8 mouse cellular contexts compared by ENCODE assay signal in genomic region chr13:119461900-119462595, GRCm38 (mm10). TPM values are rescaled to one million over a fixed set of nuclear protein-coding genes. Genes with fewer than 3 reads are reported as not detected.
A peak's percentile ranks its signal among the peaks of the same experiment; 100 is the strongest.
DNase-seq lines count a peak whose midpoint lies in the region; ATAC-seq and TF ChIP-seq lines count a peak whose summit lies in the region.

No protein-coding gene starts in this region.

- peak overlapping the region; percentile 87 for H3K9ac ChIP-seq in heart, embryonic 12.5 days
- peak overlapping the region; percentile 68 for H3K9ac ChIP-seq in embryonic facial prominence, embryonic 15.5 days
- H3K9ac ChIP-seq in intestine, postnatal 0 days (ENCODE audit: low read depth, low read length), result peak overlapping the region; percentile 72
- H3K9ac ChIP-seq in neural tube, embryonic 12.5 days, result peak overlapping the region; percentile 73

- no peak for DNase-seq in heart, adult 8-10 months (ENCODE audit: low spot score)
- DNase-seq in G1E (ENCODE audit: low spot score), result peak; percentile 25
- DNase-seq in c-Kit-positive CD71-positive TER-119-positive erythroid progenitor cells, embryonic 14.5 days (ENCODE audit: low spot score), result no peak
- DNase-seq in testis, postnatal 14 days (ENCODE audit: low spot score), result no peak

- peak overlapping the region; percentile 65 for H3K27ac ChIP-seq in heart, embryonic 12.5 days (ENCODE audit: poor library complexity, severe bottlenecking)
- H3K27ac ChIP-seq in embryonic facial prominence, embryonic 15.5 days (replicated peaks), result peak overlapping the region; percentile 86
- peak overlapping the region; percentile 78 for H3K27ac ChIP-seq in intestine, postnatal 0 days (ENCODE audit: low read depth, low read length)
- peak overlapping the region; percentile 53; the same call in 1 of the 2 replicates for H3K27ac ChIP-seq in neural tube, embryonic 12.5 days

- H3K36me3 ChIP-seq in heart, embryonic 12.5 days, result peaks cover 24% of the 10 kb centered on the region
- peaks cover 42% of the 10 kb centered on the region for H3K36me3 ChIP-seq in G1E (replicated peaks)
- H3K36me3 ChIP-seq in embryonic facial prominence, embryonic 15.5 days, result peaks cover 25% of the 10 kb centered on the region
- peaks cover 21% of the 10 kb centered on the region for H3K36me3 ChIP-seq in intestine, postnatal 0 days (ENCODE audit: control insufficient read depth, insufficient read depth)
- H3K36me3 ChIP-seq in neural tube, embryonic 12.5 days, result peaks cover 21% of the 10 kb centered on the region

- no peaks in the 10 kb centered on the region for H3K27me3 ChIP-seq in heart, embryonic 12.5 days (replicated peaks)
- no peaks in the 10 kb centered on the region for H3K27me3 ChIP-seq in G1E (ENCODE audit: insufficient read depth, low read length)
- no peaks in the 10 kb centered on the region for H3K27me3 ChIP-seq in embryonic facial prominence, embryonic 15.5 days
- no peaks in the 10 kb centered on the region for H3K27me3 ChIP-seq in intestine, postnatal 0 days (replicated peaks; ENCODE audit: control insufficient read depth, insufficient read depth, low read length)
- H3K27me3 ChIP-seq in neural tube, embryonic 12.5 days (replicated peaks), result no peaks in the 10 kb centered on the region

- H3K4me3 ChIP-seq in heart, embryonic 12.5 days, result peak overlapping the region; percentile 77
- peak overlapping the region; percentile 74 for H3K4me3 ChIP-seq in G1E (ENCODE audit: low read depth, low read length)
- H3K4me3 ChIP-seq in embryonic facial prominence, embryonic 15.5 days (replicated peaks), result peak overlapping the region; percentile 74
- H3K4me3 ChIP-seq in intestine, postnatal 0 days (ENCODE audit: low read depth, low read length), result peak overlapping the region; percentile 75
- H3K4me3 ChIP-seq in neural tube, embryonic 12.5 days, result peak overlapping the region; percentile 73

- peaks cover 6% of the 10 kb centered on the region for H3K4me1 ChIP-seq in heart, embryonic 12.5 days (replicated peaks)
- H3K4me1 ChIP-seq in G1E (ENCODE audit: insufficient read depth, low read depth, low read length), result peaks cover 20% of the 10 kb centered on the region
- H3K4me1 ChIP-seq in embryonic facial prominence, embryonic 15.5 days, result peaks cover 10% of the 10 kb centered on the region
- no peaks in the 10 kb centered on the region for H3K4me1 ChIP-seq in intestine, postnatal 0 days (replicated peaks; ENCODE audit: control insufficient read depth, insufficient read depth, low read length)
- H3K4me1 ChIP-seq in neural tube, embryonic 12.5 days, result peaks cover 11% of the 10 kb centered on the region

- no peaks in the 10 kb centered on the region for H3K9me3 ChIP-seq in heart, embryonic 12.5 days (replicated peaks)
- no peaks in the 10 kb centered on the region for H3K9me3 ChIP-seq in G1E (replicated peaks)
- H3K9me3 ChIP-seq in embryonic facial prominence, embryonic 15.5 days (replicated peaks), result no peaks in the 10 kb centered on the region
- no peaks in the 10 kb centered on the region for H3K9me3 ChIP-seq in intestine, postnatal 0 days (ENCODE audit: control insufficient read depth)
- H3K9me3 ChIP-seq in neural tube, embryonic 12.5 days, result no peaks in the 10 kb centered on the region

- 9% methylated on average over 10 of the region's 10 CpGs for WGBS in heart, embryonic 12.5 days
- WGBS in embryonic facial prominence, embryonic 15.5 days, result 11% methylated on average over 10 of the region's 10 CpGs
- WGBS in intestine, postnatal 0 days, result 3% methylated on average over 10 of the region's 10 CpGs
- WGBS in neural tube, embryonic 12.5 days, result 11% methylated on average over 10 of the region's 10 CpGs

- TF ChIP-seq CTCF in G1E (IDR thresholded peaks at IDR 0.05; ENCODE audit: low read depth, low read length), result no peak
- TF ChIP-seq CTCF in intestine, postnatal 0 days (IDR thresholded peaks at IDR 0.05; ENCODE audit: low read depth), result no peak

- peak overlapping the region; percentile 77 for H3K4me2 ChIP-seq in heart, embryonic 12.5 days
- H3K4me2 ChIP-seq in embryonic facial prominence, embryonic 15.5 days (replicated peaks), result peak overlapping the region; percentile 65
- H3K4me2 ChIP-seq in intestine, postnatal 0 days (replicated peaks; ENCODE audit: low read depth), result peak overlapping the region; percentile 68
- H3K4me2 ChIP-seq in neural tube, embryonic 12.5 days (replicated peaks), result peak overlapping the region; percentile 79

- peak; percentile 37 for ATAC-seq in heart, embryonic 12.5 days (ENCODE audit: insufficient number of reproducible peaks, low FRiP score)
- ATAC-seq in G1E (ENCODE audit: extremely low read depth, insufficient number of reproducible peaks, low FRiP score, poor library complexity, severe bottlenecking), result peak; percentile 54
- peak; percentile 65 for ATAC-seq in embryonic facial prominence, embryonic 15.5 days (ENCODE audit: insufficient number of reproducible peaks, low FRiP score, low TSS enrichment, low read depth)
- ATAC-seq in intestine, postnatal 0 days, result peak; percentile 62
- ATAC-seq in neural tube, embryonic 12.5 days (ENCODE audit: low FRiP score, low read depth), result peak; percentile 59

RNA-seq across cellular contexts. Expression of gene 4833420G17Rik, which starts 0.5 kb away (rescaled TPM):
- 44.1 and 46.7 TPM in 2 replicates for polyA plus RNA-seq in heart, embryonic 12.5 days (2016; fragmentation: Nextera tagmentation; extraction: Ambion mirVana)
- 1 to 10 TPM; 5.2 to 7.9 (median 7.4) TPM for total RNA-seq in heart, adult 8-10 months (2022)
- total RNA-seq in G1E (2014; fragmentation: Nextera tagmentation), result 51.3 and 58.5 TPM in 2 replicates
- total RNA-seq in G1E (2017), result 37.1 and 45.0 TPM in 2 replicates
- 3.2 and 4.2 TPM in 2 replicates for polyA plus RNA-seq in G1E (2012)
- polyA plus RNA-seq in embryonic facial prominence, embryonic 15.5 days (2015; fragmentation: Nextera tagmentation; extraction: Ambion mirVana), result 64.1 and 70.5 TPM in 2 replicates
- polyA plus RNA-seq in intestine, postnatal 0 days (2015; fragmentation: Nextera tagmentation; extraction: Ambion mirVana), result 24.3 and 27.2 TPM in 2 replicates
- 102 and 108 TPM in 2 replicates for polyA plus RNA-seq in neural tube, embryonic 12.5 days (2016; fragmentation: Nextera tagmentation; extraction: Ambion mirVana)

RNA-seq across cellular contexts. Expression of gene Tmem267, which starts 25.8 kb away (rescaled TPM):
- 0.95 and 1.7 TPM in 2 replicates for polyA plus RNA-seq in heart, embryonic 12.5 days (2016; fragmentation: Nextera tagmentation; extraction: Ambion mirVana)
- 10 to 100 TPM in 3 of 4 experiments, 1 to 10 TPM in 1; 8.3 to 16.7 (median 14.7) TPM for total RNA-seq in heart, adult 8-10 months (2022)
- total RNA-seq in G1E (2014; fragmentation: Nextera tagmentation), result 7.1 and 14.3 TPM in 2 replicates
- total RNA-seq in G1E (2017), result 1.6 and 2.3 TPM in 2 replicates
- not detected in 2 replicates for polyA plus RNA-seq in G1E (2012)
- 1.5 and 2.3 TPM in 2 replicates for polyA plus RNA-seq in embryonic facial prominence, embryonic 15.5 days (2015; fragmentation: Nextera tagmentation; extraction: Ambion mirVana)
- 1.7 and 1.9 TPM in 2 replicates for polyA plus RNA-seq in intestine, postnatal 0 days (2015; fragmentation: Nextera tagmentation; extraction: Ambion mirVana)
- polyA plus RNA-seq in neural tube, embryonic 12.5 days (2016; fragmentation: Nextera tagmentation; extraction: Ambion mirVana), result 1.9 and 2.7 TPM in 2 replicates

RNA-seq across cellular contexts. Expression of gene 3110070M22Rik, which starts 26.1 kb away (rescaled TPM):
- 0.65 and 1.0 TPM in 2 replicates for polyA plus RNA-seq in heart, embryonic 12.5 days (2016; fragmentation: Nextera tagmentation; extraction: Ambion mirVana)
- 1 to 10 TPM in 3 of 4 experiments, under 1 TPM in 1; 0.63 to 2.6 (median 1.8) TPM for total RNA-seq in heart, adult 8-10 months (2022)
- total RNA-seq in G1E (2014; fragmentation: Nextera tagmentation) (0.68 TPM in 1 of 2 replicates, not detected in the other), G1E (2017) (0.16 TPM in 1 of 2 replicates, not detected in the other)
- polyA plus RNA-seq in G1E (2012), result 0.08 TPM in 1 of 2 replicates, not detected in the other
- polyA plus RNA-seq in embryonic facial prominence, embryonic 15.5 days (2015; fragmentation: Nextera tagmentation; extraction: Ambion mirVana), result 1.4 and 1.8 TPM in 2 replicates
- 1.7 and 2.1 TPM in 2 replicates for polyA plus RNA-seq in intestine, postnatal 0 days (2015; fragmentation: Nextera tagmentation; extraction: Ambion mirVana)
- polyA plus RNA-seq in neural tube, embryonic 12.5 days (2016; fragmentation: Nextera tagmentation; extraction: Ambion mirVana), result 1.1 and 2.1 TPM in 2 replicates

RNA-seq across cellular contexts. Expression of gene Paip1, which starts 33.6 kb away (rescaled TPM):
- polyA plus RNA-seq in heart, embryonic 12.5 days (2016; fragmentation: Nextera tagmentation; extraction: Ambion mirVana), result 36.0 and 37.1 TPM in 2 replicates
- total RNA-seq in heart, adult 8-10 months (2022), result 100 to 1,000 TPM; 115 to 123 (median 121) TPM
- total RNA-seq in G1E (2014; fragmentation: Nextera tagmentation) (78.9 and 81.1 TPM in 2 replicates), G1E (2017) (58.6 and 67.6 TPM in 2 replicates)
- polyA plus RNA-seq in G1E (2012), result 13.3 and 14.7 TPM in 2 replicates
- 60.7 and 63.9 TPM in 2 replicates for polyA plus RNA-seq in embryonic facial prominence, embryonic 15.5 days (2015; fragmentation: Nextera tagmentation; extraction: Ambion mirVana)
- 59.2 and 63.3 TPM in 2 replicates for polyA plus RNA-seq in intestine, postnatal 0 days (2015; fragmentation: Nextera tagmentation; extraction: Ambion mirVana)
- polyA plus RNA-seq in neural tube, embryonic 12.5 days (2016; fragmentation: Nextera tagmentation; extraction: Ambion mirVana), result 116 and 156 TPM in 2 replicates
